In genomic region chr3:23063180-23063965, GRCm38 (mm10) we compare ENCODE assay signal across 10 mouse cellular contexts.
DNase-seq lines count a peak whose midpoint lies in the region; ATAC-seq and TF ChIP-seq lines count a peak whose summit lies in the region.
"Had no signal": no experiment of that assay in that cellular context is flagged by ENCODE, and none has a peak within 500 bp of the region (broad histone marks: within the 10 kb centered on the region; RNA-seq: fewer than 3 reads in every experiment).

No protein-coding gene starts in this region.

- no peak for ATAC-seq in kidney, postnatal 0 days (replicated peaks; ENCODE audit: low FRiP score, low read depth)

- no peaks in the 10 kb centered on the region for H3K4me1 ChIP-seq in kidney, postnatal 0 days (replicated peaks; ENCODE audit: insufficient read depth, low read length)

- no peaks in the 10 kb centered on the region for H3K27me3 ChIP-seq in kidney, postnatal 0 days (ENCODE audit: insufficient read depth, low read length)

- H3K9me3 ChIP-seq in kidney, postnatal 0 days (replicated peaks; ENCODE audit: low read length): no peaks in the 10 kb centered on the region

- peak; percentile 48 to 53 for DNase-seq in cerebellum, postnatal 14 days
- DNase-seq in cerebellum, adult 9-11 months: no peak
- DNase-seq in kidney, postnatal 0 days (ENCODE audit: low spot score): peak; percentile 24
- no peak for DNase-seq in kidney, adult 11 months
- peak; percentile 10 to 41 for DNase-seq in right cerebral cortex, adult 2 months (ENCODE audit: low spot score in 2 of 2)
- DNase-seq in right cerebral cortex, postnatal 14 days: no peak
- DNase-seq in telencephalon, adult 2 months (ENCODE audit: low read depth, low spot score): peak; percentile 17
- no peak for DNase-seq in heart, postnatal 36 days
- DNase-seq: thymus, adult 18-20 months had no signal

- H3K27ac ChIP-seq in kidney, postnatal 0 days: no peak overlapping the region

- no peak overlapping the region for H3K9ac ChIP-seq in kidney, postnatal 0 days (ENCODE audit: low read depth, low read length)

- no peak overlapping the region for H3K4me2 ChIP-seq in kidney, postnatal 0 days (ENCODE audit: low read length)

- no peak overlapping the region for H3K4me3 ChIP-seq in kidney, postnatal 0 days (replicated peaks; ENCODE audit: low read depth, low read length)
- H3K4me3 ChIP-seq: myocyte had no signal

- intact Hi-C loops in heart, postnatal 36 days (cut with DNase I): no loop called here

- 65% methylated on average over 6 of the region's 6 CpGs for WGBS in kidney, postnatal 0 days

- peak; percentile 59 for TF ChIP-seq CTCF in kidney, postnatal 0 days (IDR thresholded peaks at IDR 0.05; ENCODE audit: low read depth)

- H3K36me3 ChIP-seq in kidney, postnatal 0 days (ENCODE audit: insufficient read depth, low read length): no peaks in the 10 kb centered on the region

Comparison
In these comparisons a context has a peak if more than half of its experiments do, and no peak if none do; other contexts are left out.
1. DNase-seq: peak in cerebellum, postnatal 14 days (2 of 2), kidney, postnatal 0 days (single experiment), right cerebral cortex, adult 2 months (2 of 2) and telencephalon, adult 2 months (single experiment); none in cerebellum, adult 9-11 months (single experiment), kidney, adult 11 months (single experiment), right cerebral cortex, postnatal 14 days (single experiment) and heart, postnatal 36 days (0 of 2).